Mouse (Mus musculus): ENCODE results near the gene Gm15130.

The Gm15130 gene

GRCm38 (mm10) chr2:111152836-111153235, at the start of gene Gm15130:
Gm15130 (minus strand) TSS chr2:111152936.
- DNase-seq (ENCODE audit: low read depth, low spot score): no peak

- DNase-seq (ENCODE audit: low read depth, low spot score): no peak
These were observed 29.3 kb upstream of the Gm15130 start for GRCm38 (mm10) chr2:111182068-111182467.

GRCm38 (mm10) chr2:111135739-111136138, 17.0 kb downstream of the Gm15130 start:
- no peak for DNase-seq (ENCODE audit: low read depth, low spot score)

DNA sequence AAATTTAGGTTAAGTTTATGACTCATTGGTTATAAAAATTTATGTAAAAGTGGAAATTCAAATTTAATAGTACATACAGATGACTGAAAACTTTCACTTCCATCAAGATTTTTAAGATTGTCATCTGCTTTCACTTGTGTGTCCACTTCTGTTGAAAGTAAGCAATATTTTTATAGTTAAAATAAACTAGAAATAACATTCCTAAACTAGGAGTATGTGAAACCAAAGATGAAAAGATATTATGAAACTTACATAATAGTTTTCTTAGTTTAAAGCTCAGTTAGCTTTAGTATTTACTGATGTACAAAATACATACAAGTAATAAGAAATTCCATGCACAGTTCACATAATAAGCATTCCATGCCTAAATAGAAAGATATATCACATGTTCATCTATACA, 46.9 kb downstream of the Gm15130 start, which contains the start of gene Gm13941:
Gene Gm13941, minus strand, starts transcription at position 101 of the 400 bp plus-strand sequence.
- DNase-seq (ENCODE audit: low read depth, low spot score): no peak
